Mouse (Mus musculus): ENCODE data around the gene Nhsl1.

DNA sequence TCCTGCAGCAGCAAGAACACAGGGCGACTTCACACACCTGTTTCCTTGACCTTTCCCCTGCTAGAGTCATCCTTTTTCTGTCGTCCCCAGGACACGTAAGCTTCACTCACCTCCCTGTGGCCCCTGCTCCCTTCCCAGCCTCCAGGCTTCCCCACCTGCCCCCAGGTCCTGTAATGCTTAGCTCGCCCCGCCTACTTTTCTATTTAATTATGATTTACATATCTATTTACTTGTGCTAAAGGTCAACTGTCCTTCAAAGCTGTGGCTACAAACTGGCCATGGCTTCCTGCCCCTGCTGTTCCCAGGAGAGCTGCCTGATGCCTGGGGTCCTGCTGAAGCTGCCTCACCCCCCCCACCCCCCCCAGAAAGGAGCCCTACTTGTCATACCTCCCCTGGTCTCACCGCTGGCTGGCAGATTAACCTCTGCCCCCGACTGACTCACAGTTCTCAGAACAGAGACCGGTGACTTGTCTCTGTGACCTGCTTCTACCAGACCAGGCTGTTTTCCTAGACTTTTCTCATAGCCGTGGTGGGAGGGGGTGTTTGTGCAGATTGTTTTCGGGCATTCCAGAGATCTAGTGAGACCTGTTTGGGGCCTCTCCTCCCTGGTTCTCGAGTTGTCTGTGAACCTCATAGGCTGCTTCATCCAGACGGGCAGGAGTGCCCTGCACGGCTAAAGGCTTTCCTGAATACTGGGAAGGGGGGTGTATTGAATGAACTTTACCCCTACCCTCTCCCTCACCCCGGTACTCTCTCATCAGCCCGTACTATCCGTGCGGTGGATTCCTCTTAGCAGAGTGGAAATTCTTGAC, 51.9 kb downstream of the Nhsl1 start:
- TF ChIP-seq CTCF (IDR thresholded peaks at IDR 0.05) (no peak), EP300 (IDR thresholded peaks at IDR 0.05) (no peak)
